Mouse (Mus musculus) heart, adult 11 months (tissue): ENCODE results near the gene Krt13.

Source experiments
- DNase-seq: peaks from one replicate; pipeline ENCODE4 v3.0.0; 2022

Gene Krt13

DNA sequence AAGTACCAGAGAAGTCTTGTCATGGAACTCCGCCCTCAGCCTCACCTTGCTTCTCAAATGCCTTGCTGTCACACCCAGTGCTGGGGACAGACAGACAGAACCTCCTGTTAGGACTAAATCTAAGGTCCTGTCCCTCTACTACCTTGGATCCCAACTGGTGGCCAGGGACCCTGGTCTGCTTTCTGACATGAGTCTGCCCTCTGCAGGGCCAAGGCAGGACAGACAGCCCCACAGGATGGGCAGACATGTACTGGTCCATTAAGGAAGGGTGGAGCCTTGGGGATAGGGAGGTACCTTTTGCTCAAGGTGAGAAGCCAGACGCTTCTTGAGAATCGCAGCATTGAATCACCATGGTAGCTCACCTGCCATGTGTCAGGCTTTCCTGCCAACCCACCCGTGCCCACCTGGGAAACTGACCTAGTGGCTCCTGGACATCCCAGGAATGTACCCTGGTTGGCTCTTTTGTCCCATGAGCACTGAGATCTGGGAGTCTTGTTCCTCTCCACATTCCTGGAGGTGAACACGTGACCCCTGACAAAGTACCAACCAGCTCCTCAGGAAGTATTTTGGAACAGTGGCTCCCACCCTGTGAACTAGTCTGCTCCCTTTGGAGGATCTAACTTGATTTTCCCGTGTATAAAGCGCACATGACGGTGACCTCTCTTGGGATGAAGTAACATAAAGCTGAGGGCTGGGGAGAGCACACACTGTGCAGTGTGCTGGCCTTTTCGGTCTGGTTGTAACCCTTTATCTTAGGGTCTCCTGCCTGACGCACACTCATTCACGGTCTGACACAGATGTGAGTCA is 8.2 kb downstream of the Krt13 start:
- DNase-seq = no peak

DNA sequence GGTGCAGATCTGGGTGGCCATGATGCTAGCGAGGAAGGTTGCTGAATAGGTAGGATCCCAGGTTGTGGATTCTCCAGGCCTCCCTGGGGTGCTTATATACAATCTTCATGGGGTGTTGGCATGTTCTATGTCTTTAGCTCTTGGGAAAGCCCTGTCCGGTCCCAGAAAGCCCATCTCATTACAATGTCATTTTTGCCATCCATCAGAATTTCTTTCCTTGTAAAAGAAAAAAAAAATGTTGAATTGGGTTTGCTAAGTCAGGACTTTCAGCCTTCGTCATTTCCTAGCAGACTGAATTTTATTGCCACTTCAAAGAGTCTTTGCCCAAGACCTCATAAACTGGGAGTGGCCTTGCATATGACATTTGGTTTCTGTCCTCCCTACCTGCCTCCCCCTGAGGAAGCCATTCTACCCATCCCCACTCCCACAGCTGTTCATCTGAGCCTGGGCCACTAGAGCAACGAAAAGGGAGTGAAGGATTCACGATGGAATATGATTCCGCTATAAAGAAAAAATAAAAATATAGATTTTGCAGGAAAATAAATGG is 15.7 kb downstream of the Krt13 start, which contains the start of gene Krt36:
Gene Krt36, minus strand, starts transcription at position 51 of the 547 bp plus-strand sequence.
- DNase-seq = no peak

DNA sequence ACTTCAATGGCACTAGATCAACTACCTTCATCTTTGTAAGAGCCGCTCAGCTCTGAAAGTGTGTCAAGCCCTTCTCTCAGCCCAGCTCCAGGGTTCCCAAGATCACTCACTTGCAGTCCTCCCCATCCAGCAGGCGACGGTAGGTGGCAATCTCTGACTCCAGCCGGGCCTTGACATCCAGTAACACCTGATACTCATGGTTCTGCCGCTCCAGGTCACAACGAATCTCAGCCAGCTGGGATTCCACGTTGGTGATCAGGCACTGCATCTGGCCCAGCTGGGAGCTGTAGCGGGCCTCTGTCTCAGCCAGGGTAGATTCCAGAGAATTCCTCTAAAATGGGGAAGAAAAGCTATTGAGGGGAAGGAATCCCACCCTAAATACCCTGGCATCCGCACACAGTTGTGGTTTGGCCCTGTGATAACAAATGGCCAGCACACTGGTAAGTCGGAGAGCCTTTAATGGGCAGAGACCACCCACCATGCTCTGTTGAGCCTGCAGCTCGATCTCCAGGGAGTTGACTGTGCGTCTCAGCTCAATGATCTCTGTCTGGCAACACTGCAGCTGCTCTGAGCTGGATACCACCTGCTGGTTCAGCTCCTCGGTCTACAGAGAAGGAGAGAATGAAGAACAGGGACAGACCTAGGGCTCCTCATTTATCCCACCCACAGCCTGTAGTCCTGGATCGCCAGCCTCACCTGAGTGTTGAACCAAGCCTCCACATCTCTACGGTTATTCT is 18.5 kb downstream of the Krt13 start:
- DNase-seq = no peak

DNA sequence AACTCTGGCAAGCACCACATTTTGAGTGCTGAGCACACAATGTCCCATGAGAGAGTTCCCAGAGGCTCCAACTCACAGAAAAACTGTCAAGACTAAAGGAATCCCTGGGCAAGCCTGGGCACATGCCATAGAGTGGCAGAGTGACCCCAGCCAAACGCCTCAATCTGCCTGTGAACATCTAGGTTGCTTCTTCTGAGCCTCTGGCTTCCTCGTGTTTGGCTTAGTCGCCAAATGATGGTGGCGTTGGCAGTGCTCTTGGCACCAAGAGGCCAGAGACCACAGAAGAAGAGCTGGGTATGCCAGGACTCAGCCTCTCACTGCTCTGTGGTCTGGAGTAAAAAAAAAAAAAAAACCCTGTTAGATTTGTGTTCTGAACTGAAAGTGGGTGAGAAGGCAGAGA is 21.0 kb downstream of the Krt13 start:
- DNase-seq = no peak

DNA sequence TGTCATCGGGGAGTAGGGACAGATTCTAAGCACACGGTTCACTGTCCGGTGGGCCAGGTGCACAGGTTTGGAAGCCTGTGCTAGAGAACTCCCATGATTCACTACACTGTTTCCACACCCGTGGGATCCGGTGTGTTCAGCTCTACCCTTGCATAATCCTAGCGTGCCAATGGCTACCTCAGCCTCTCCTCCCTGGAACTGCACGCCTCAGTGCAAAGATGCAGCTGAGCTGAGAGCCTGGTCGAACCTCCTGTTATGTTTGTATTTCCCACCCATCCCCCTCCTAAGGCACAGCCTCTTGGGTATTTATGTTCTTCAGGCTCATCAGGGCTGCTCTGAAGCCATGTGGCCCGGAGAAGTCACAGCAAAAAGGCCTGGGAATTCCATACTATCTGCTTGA is 23.5 kb downstream of the Krt13 start:
- no peak for DNase-seq

DNA sequence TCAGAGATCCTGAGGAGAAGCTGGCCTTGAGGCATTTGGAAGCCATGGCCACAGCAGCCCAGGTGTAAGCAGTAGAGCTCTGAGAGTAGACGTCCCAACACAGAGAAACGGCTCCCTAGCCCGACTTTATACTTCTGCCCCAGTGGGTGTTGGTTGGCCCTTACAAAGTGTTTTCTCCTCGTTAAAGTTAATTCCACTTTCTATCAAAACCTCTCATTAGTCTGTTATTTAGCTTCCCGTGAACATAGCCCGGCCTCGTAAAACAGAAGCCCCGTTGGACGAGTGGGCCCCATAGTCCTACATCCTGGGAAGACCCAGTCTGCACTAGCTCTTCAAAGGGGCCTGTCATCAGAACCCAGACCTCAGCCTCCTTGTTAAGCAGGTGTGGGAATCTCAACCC is 25.2 kb downstream of the Krt13 start, which contains the start of gene Krt35:
Gene Krt35, minus strand, starts transcription at position 101 of the 400 bp plus-strand sequence.
- no peak for DNase-seq

DNA sequence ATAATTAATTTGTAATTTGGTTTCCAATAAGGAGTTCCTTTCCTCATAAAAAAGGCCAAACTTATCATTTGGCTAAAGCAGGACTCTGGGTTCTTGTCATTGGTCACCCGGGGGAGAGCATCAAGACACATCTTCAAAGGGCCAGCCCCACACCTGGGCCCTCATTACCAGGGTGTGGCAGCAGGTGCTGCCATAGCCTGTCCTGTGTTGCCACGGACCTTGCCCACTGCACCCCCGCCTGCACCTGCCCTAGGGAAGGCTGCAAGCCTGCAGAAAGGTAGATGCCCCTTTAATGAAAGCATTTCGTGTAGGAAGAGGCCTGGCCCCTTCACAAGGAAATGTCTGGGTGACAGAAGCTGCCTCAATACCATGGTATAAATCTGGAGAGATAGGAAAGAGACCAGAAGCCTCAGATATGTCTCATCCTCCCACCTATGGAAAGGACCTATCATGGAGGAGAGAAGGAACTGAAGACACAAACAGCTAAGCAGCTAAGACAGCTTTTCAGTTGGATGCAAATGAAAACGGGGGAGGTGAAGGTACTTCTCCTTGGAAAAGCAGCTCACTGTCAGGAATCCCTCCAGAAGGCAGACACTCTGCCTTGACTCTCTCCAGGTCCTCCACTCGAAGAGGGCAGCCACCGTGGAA is 32.9 kb downstream of the Krt13 start:
- no peak for DNase-seq

DNA sequence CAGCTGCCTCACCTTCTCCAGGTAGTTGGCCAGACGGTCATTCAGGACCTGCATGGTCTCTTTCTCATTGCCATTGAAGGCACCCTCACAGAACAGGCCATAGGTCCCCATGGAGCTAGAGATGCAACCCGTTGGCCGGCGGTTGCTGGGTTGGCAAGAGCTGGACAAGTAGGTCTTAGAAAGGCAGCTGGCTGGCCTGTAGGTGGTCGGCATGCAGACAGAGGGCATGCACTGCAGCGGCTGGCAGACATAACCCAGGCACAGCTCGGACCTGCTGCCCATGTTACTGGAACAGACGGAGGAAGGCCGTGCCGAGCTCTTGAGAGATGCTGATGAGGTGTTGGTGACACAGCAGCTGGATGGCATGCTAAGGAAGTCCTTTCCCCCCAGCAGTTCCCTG is 33.5 kb downstream of the Krt13 start, which contains the start of gene Krt32:
Gene Krt32, minus strand, starts transcription at position 366 of the 400 bp plus-strand sequence.
- DNase-seq = no peak

DNA sequence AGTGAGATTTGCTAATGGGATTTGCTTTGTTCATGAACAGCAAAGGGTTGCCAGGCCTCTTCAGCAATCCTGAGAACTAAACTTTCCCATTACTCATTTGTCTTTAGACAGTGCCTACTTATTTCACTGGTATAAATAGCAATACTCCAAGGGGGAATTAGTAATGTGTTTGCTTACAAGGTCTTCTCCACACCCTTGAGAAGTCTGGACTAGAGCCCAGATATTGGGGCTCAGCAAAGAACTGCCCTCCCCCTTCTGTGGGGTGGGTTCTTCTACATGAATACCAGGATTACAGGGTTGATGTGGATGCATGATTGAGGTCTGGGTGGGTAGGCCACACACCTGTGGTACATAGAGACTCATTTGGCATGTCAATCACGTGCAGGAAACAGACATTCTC is 47.5 kb downstream of the Krt13 start:
- no peak for DNase-seq
